Mouse (Mus musculus) erythroid progenitor cell, adult 5-6 weeks (primary cell): ENCODE data around the gene Sos1. TPM values are rescaled to one million over a fixed set of nuclear protein-coding genes. Genes with fewer than 3 reads are reported as not detected.
"Not testable (repeated sequence)": the region's sequence is repeated elsewhere in the genome, so short reads cannot be mapped to it uniquely, and the experiment has no call there.

Source experiments
- ATAC-seq: replicated peaks from 2 replicates; pipeline ENCODE4 v1.8.0; 2016; ENCODE audit warnings: moderate number of reproducible peaks, mild to moderate bottlenecking, moderate TSS enrichment, inconsistent platforms; ENCODE audit not compliant: poor library complexity, low FRiP score, severe bottlenecking
- total RNA-seq, 2 experiments: library from RNA; stranded (forward) in 1 of 2; stranded (reverse) in 1 of 2; fragments of 150-400 nt in 1 of 2; fragments of 186-747, 209-891 nt in 1 of 2; gene quantifications; 2 replicates each; pipeline versions ENCODE4 v1.2.3 to v1.2.4; 2015 to 2017; ENCODE audit warnings: low replicate concordance in 2 of 2

Sos1 gene
- total RNA-seq, 2 experiments from 2014 or later, result 5.7 to 16.3 TPM

DNA sequence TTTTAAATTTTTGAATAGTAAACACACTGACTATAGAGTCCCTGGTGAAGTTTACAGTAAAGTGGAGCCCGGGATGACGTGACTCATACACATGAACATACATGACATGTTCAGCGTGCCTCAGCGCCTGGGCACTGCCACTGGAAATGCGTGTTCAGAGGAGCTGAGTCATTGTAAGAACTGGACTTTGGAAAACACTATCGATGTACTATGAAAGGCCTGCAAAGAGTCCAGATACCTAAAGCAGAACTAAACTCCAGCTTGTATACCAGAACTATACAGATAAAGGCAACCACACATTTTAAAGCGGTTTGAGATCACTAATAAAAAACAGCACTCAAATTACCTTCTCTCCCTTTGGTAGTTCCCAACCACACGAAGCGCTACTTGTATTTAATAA, 48.3 kb downstream of the Sos1 start:
- ATAC-seq, result no peak

DNA sequence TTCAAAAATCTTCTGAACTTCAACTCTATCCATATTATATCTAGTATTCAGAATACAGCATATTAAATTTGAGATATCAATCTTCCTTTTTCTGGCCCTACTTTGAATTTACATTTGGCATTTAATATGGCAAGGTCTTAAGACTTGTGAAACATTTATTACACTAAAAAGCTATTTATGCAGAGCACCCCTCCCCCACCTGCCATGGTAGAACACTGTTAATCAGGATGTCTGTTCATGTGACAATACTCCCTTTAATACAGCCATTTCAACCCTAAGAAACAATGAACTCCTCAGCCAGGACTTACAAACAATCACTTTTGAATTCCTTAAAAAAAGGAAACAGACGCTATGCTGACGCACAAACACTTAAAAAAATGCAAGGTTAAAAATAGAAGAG, 52.3 kb downstream of the Sos1 start:
- ATAC-seq, result no peak

DNA sequence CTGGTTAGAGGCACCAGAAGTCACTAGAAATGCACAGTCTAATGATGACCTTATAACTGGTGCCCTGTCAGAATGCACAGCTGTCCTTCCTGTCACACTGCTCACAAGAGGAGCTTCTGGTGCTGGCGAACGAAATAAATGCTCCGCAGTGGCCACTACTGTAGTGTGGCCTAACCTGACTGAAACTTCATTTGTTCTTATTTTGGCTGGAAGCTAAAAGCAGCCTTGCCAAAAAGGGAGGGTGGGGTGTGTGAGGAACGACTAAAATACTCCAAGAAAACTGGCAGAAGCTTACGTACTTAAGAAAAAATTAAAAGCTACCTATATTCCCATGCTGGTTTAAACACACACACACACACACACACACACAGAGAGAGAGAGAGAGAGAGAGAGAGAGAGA, 53.4 kb downstream of the Sos1 start:
- ATAC-seq, result no peak

GRCm38 (mm10) chr17:80426171-80426570, 54.1 kb downstream of the Sos1 start:
- no peak for ATAC-seq

- no peak for ATAC-seq
Measured at GRCm38 (mm10) chr17:80420998-80421397, 59.3 kb downstream of the Sos1 start.

DNA sequence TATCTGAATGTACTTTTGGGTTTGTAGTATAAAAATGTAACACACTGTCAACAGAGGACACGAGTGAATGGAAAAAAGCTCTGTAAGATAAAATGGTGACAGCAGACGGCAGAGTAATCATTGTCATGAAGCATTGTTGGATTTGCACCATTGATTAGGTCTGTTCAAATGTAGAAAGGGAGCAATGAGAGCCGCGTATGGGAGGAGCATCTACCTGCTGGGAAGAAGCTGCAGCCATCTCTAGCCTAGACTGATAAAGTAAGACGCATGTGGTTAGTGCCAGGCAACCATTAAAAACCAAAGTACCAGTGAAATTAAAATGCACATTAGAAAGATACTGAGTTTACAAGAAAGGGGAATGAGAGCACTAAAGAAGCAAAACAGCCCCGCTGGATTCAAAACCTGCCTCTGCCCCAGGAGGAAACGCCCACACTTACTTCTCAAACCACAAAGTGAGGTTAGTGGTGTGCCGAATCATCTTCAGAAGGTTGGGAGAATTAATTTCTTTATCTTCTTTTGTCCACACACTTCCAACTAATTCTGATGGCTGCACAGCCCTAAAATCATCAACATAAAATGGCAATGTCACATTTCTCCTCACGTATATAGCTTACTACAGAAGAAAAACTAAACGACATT, 61.6 kb downstream of the Sos1 start:
- ATAC-seq, result no peak

DNA sequence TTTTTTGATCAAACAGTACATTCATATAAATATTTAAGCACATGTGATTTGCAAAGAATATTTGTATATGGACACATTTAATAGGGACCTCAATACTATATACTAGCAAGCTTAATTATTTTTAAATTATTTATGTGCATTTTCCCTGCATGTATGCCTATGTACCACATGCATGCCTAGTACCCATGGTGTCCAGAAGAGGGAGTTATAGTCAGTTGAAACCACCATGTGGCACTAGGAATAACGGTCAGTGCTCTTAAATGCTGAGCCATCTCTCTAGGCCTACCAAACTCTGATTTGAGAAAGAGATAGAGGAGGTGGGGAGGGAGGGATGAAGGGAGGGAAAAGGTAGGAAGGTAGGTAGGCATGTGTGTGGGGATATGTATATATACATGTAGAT, 69.1 kb downstream of the Sos1 start:
- ATAC-seq, result no peak

DNA sequence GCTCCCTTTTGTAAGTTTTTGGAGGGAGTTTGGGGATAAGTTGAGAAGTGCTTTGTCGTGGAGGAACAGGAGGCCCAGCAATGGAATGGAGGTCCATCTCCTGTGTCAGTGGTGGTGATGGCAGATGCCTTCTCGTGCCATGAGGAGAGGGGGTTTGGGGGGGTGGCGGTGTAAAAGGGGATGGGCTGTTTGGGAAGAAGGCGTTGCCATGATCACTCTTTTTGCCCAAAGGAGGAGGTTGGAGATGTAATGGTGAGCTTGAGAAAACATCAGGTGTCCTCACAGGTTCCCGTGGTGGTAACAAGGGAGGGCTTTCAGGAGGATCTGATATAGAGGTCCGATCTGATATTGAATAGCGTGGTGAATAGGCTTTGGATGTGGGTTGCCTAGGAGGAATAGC, 82.0 kb downstream of the Sos1 start:
- no peak for ATAC-seq

DNA sequence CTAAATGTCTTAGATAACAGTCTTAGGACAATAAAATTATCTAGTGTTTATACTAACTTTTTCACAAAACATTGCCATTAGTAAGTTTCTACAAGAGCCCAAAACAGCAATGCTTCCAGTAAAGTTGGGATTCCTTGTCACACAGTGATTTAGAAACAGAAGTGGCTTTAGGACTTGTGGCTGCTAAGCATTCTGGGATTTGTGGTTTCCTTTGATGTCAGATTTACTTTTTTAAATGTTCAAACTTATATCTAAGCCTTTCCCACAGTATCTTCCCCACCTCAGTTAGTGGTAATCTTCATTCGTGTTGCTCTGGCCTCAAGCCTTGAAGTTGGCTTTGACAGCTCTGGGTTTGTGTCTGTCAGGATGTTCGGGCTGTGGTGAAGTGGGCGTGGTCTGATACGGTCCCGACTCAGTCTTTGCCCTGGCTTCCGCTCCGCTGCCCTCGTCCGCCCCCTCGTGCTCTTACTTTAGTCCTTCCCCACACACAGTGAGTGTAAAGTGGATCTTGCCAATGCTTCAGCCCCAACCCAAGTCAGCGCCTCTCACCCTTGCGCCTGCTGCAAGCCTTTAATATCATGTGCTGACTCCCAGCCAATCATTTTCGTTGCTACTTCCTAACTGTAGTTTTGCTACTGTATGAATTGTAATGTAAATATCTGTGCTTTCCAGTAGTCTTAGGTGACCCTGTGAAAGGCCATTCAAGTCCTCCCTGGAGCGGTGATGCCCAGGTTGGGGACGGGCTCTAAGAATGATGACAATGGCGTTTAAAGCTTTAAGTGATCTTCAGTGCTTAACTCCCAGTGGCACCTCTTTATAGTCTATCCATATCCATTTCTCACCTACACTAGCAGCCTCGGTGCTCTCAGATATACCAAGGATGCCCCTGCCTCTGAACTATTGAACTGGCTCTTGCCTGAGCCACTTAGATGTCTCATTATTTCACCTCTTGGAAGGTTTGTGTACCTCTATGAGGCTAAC, 88.5 kb downstream of the Sos1 start:
- ATAC-seq, result peak; percentile 71

GRCm38 (mm10) chr17:80390024-80390423, 90.2 kb downstream of the Sos1 start:
- no peak for ATAC-seq

GRCm38 (mm10) chr17:80385671-80386070, 94.6 kb downstream of the Sos1 start:
- no peak for ATAC-seq

GRCm38 (mm10) chr17:80378386-80378785, 101.9 kb downstream of the Sos1 start:
- ATAC-seq, result not testable (repeated sequence)

- ATAC-seq, result no peak
Measured at GRCm38 (mm10) chr17:80373726-80374096, 106.5 kb downstream of the Sos1 start.

DNA sequence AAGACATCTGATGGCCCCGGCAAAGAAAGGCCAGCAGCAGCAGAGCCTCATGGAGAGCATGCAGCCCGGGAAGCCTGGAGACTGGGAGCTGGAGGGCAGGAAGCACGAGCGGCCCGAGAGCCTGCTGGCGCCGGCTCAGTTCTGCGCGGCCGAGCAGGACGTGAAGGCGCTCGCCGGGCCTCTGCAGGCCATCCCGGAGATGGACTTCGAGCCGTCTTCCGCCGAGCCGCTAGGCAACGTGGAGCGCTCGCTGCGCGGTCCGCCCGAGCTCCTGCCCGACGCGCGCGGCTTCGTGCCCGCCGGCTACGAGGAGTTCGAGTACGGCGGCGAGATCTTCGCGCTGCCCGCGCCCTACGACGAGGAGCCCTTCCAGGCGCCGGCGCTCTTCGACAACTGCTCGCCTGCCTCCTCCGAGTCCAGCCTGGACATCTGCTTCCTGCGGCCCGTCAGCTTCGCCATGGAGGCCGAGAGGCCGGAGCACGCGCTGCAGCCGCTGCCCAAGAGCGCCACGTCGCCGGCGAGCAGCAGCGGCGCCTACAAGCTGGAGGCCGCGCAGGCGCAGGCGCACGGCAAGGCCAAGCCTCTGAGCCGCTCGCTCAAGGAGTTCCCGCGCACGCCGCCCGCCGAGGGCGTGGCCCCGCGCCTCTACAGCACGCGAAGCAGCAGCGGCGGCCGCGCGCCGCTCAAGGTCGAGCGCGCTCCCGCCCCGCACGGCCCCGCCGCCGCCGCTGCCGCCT, 107.1 kb downstream of the Sos1 start, which contains the start of gene Gm10190:
Gene Gm10190 (minus strand): TSS at position 553 of the 737 bp plus-strand sequence.
- ATAC-seq, result peak; percentile 86

- ATAC-seq, result no peak
Measured at GRCm38 (mm10) chr17:80368606-80369005, 111.6 kb downstream of the Sos1 start.

DNA sequence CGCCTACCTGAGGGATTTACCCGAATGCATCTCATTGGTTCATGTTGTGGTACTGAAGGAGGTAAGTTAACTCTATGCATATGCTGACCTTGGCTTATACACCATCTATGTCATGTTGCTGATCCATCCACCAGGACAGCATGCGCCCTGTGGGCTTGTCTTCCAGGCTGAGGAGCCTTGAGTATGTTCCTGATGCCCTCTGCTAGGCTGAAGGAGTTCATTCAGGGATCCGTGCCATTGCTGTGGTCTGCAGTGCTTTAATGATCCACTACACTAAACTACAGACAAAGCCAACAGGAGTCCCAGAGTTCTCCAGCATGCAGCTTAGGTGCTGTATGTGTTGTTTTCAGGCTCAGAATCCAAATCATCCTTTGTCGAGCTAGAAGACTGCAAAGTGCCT, 113.0 kb downstream of the Sos1 start:
- ATAC-seq, result no peak

DNA sequence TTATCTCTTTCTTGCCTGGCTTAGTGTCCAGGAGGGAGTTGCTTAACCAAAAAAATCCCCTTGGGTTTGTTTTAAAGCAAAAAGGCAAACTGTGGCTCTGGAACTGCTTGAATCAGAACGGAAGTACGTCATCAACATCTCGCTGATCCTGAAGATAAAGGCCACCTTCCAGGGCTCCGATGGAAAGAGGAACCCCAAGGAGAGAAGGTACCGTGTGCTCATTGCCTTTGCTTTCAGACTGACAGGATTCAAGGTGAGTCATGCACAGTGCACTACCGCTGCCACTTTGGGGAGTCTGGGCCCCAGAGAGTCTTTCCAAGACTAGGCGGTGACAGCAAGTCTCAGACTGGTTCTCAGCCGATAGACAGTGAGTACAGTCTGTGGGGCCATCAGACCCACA, 120.0 kb downstream of the Sos1 start:
- ATAC-seq, result no peak

DNA sequence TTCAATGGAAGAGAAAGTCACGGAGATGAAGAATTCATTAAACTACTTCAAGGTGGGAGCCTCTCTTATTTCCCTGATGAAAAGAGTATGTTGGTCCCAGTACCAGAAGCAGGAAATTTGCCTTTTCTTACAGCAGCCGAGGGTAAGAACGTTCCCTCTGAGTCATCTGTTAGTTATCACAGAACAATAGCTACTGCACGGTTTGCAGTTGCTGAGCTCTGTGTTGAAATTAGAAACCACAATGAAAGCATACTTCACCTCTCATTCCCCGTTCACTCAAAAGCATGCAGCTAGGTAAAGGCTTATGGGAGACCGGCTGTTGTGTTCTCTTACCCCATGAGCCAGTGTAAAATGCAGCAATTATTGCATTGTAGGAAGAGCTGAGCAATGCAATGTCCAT, 133.0 kb downstream of the Sos1 start:
- no peak for ATAC-seq

- no peak for ATAC-seq
Measured at GRCm38 (mm10) chr17:80346591-80347125, 133.6 kb downstream of the Sos1 start.

DNA sequence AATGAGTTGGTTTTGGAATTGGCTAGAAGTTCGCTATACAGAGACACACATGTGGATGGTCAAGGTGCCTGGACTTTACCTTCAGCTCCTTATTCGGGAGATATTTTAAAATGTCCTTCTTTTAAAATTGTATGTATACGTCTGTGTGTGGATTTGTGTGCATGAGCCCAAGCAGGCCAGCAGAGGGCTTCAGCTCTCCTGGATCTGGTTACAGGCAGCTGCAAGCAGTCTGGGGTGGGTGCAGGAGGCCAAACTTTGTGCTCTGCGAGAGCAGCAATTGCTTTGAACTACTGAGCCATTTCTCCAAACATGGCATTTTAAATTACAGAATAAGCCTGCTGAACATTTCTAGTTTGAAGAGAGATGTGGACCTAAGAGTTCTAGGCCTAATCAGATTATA, 135.0 kb downstream of the Sos1 start:
- no peak for ATAC-seq
